Mouse (Mus musculus) adrenal gland, adult 2 months (tissue): ENCODE data around the gene 1810010H24Rik. TPM values are rescaled to one million over a fixed set of nuclear protein-coding genes. Genes with fewer than 3 reads are reported as not detected.
"Not testable (repeated sequence)": the region's sequence is repeated elsewhere in the genome, so short reads cannot be mapped to it uniquely, and the experiment has no call there.

Experiments
- DNase-seq: peaks from one replicate; pipeline ENCODE4 v3.0.0; 2021
- long read RNA-seq: library from polyadenylated mRNA; stranded (forward); transcript quantifications from one replicate; pipeline ENCODE4 v2.0.0, GENCODE M21; 2021
- polyA plus RNA-seq: library from polyadenylated mRNA; depleted of rRNA; stranded (reverse); fragments of >200 nt; gene quantifications from 2 replicates; pipeline ENCODE4 v1.2.3, GENCODE M21; 2012; rRNA removed
- total RNA-seq, 2 experiments: library from RNA; stranded (reverse); gene quantifications; 2 replicates each; pipeline ENCODE4 v1.2.3; 2021

1810010H24Rik gene
- 1 to 10 TPM; 2.7 to 3.1 TPM for total RNA-seq
- polyA plus RNA-seq = 2.0 and 4.8 TPM in 2 replicates
- long read RNA-seq, partial matches to known transcripts = 3 of 4 reads
- long read RNA-seq, other reads (novel, unspliced or antisense) = 1 of 4 reads

DNA sequence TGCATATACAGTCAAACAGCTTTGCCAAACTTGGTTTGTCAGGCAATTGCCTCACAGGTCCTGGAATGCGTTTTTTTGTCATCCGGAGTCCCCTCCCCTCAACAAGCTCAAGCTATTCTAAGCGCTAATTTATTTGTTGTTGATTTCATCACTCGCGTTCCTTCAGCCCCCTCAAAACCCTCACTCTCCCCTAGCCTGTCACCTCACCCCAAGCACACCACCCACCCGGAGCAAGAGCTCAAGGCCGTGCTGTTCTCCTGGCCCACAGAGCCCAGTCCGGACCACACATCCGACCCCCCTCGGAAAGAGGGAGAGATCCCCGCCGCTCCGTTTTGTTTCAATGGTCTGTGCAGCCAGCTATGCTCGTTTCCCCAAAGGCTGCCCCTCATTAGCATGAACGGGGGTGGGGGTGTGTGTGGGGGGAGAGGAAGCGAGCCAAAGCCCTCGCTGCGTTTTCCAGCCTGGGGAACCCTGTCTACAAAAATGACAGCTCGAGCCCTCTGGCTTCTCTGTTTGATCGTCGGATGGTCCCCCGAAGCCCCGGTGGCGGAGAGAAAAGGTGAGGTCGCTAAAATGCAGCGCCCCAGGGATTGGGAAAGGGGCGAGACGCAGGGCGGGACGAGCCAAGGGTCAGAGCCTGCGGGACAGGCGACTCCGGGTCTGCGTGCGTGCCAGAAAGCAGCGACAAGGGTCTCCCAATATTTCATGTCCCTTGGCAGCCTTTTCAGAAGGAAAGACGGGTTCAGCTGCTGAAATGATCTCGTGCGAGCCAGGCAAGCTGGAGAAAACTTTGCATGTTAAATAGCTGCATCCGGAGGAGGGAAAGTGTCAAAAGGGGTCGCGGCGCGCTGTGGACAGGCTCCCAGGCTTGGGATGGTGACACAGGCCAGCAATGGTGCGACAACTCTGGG, at the start of gene 1810010H24Rik:
Gene 1810010H24Rik, plus strand, starts transcription at position 271 of the 911 bp plus-strand sequence.
- peak; percentile 43 for DNase-seq

DNA sequence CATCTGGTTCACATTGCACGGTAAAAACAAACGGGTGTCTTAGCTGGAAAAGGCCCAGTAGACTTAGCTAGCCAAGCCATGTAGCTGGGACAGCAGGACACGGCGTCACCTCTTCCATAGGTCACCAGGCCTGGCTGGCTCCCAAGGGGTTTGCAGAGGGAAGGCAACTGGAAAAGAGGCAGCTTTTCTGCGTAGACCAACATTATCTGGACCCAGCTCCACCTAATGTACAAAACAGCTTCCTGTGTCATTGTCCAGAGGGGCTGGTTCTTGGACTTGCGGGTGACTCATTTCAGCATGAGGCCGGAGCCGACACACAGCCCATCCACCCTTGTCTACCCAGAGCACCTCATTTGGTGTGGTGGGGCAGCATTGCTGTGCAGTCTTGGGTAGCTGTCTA, 49.3 kb upstream of the 1810010H24Rik start:
- DNase-seq = peak; percentile 74

DNA sequence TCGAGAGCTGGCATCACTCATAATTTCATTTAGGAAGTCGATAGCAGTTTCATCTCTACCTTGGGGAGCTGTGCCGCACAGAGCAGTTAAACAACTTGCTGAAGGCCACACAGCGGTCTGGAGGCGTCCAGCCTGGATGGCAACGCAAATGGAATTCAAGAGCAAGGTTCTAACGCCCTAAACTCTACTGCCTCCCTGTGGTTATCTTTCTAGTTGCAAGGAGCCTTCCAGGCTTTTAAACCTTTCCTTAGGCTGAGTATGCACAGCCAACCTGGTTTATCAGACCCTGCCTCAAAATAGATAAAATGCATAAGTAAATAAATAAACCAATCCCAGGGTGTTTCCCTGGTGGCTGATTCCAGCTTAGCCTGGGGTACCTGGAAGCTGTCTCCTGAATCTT, 45.0 kb upstream of the 1810010H24Rik start:
- DNase-seq = peak; percentile 64

DNA sequence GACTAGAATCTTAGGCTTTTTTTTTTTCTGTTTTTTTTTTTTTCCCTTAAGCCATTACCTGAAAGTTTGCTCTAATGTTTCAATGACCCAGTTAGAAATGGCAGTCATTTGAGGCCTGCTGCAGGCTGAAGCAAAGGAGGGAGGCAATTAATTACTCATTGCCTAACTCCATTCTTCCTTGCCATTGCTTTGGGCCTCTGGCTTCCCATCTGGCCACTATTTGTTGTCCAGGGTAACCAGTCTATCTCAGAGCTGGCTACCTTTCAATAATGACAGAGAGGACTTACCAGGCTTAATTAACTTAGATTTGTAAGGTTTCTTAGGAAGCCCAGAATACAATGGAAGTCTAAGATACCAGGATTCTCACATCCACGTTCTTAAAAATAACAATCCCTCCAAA, 43.7 kb upstream of the 1810010H24Rik start:
- DNase-seq = no peak

DNA sequence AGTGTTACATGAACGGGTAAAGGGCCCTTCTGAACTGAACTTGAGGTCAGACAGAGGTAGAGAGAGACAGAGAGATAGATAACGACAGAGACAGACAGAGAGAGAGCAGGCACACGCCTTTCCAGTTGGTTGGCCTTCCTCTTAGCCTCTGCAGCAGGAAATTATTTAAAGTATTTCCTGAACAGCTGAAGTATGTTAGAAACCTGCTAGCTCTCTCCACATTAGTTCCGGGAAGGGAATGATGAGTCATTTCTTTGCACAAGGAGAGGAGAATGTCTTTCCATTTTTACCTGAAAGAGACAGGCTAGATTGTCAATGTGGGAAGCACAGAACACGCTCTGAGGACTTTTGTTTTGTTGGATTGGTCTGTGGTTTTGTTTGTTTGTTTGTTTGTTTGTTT, 43.1 kb upstream of the 1810010H24Rik start:
- no peak for DNase-seq

DNA sequence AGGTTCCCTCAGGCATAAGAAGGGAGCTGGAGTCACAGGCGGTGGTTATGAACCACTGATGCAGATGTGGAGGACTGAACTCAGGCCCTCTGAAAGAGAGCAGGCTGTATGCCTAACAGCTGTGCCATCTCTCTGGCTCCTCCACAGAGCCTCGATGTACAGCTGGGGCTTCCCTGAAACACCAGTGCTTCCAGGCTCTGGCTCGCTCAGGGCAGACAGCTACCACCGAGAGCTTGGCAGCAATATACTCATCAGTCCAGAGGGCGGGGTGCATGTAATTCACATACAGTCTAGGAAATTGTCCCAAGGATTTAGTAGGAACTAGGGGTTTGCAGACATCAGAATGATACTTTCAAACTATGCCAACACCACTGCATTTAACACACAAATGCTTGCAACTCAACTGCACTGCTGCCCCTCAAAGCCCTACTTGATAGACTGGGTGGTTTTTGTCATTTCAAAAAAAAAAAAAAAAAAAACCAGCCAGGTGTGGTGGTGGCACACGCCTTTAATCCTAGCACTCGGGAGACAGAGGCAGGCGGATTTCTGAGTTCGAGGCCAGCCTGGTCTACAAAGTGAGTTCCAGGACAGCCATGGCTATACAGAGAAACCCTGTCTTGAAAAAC, 39.4 kb upstream of the 1810010H24Rik start:
- not testable (repeated sequence) for DNase-seq

DNA sequence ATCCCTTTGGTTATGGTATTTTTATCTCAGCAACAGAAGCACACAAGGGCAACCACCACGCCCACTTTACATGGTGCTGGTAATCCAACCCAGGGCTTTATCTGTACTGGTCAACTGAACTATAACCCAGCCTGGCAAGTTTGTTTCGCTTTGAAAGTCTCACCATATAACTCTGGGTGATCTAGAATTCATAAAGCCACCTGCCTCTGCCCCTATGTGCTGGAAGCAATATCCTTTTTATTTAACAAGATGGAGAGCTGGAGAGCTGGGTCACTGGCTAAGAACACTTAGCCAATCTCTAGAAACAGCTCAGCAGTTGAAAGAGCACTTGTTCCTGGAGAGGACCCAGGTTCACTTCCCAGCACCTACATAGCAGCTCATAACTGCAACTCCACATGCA, 38.1 kb upstream of the 1810010H24Rik start:
- no peak for DNase-seq

DNA sequence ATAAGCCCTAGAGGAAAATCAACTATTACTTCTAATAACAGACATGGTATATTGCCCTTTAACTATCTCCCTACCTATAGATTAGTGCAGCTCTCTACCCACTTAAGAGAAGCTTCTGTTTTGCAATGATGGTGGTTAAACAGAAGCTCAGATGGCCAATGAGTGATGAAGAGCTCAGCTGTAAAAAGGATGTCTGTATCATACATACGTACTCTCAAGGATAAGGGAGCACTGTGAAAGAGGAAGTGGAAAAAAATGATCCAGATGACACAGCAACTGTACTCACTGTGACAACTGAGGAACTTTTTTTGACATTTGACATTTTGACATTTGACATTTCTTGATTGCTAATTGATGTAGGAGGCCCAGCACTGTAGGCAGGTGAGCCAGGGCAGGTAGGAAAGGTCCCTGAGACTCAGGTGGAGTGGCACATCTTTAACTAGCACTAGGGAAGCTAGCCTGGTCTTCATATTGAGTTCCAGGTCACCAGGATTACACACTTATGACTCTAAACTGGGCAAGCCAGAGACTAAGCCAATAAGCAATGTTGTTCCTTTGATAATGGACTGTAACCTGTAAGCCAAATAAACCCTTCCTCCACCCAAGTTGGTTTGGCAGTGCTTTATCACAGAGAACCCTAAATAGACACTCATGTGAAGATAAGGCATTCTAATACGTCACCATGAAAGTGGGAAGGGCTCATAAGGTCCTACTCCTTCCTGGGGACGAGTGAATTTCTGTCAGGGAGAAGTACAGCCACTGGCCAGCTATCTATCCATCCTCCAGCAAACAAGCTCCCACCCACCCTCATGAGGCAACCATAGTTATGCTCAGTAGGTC, 31.0 kb upstream of the 1810010H24Rik start:
- DNase-seq = no peak

DNA sequence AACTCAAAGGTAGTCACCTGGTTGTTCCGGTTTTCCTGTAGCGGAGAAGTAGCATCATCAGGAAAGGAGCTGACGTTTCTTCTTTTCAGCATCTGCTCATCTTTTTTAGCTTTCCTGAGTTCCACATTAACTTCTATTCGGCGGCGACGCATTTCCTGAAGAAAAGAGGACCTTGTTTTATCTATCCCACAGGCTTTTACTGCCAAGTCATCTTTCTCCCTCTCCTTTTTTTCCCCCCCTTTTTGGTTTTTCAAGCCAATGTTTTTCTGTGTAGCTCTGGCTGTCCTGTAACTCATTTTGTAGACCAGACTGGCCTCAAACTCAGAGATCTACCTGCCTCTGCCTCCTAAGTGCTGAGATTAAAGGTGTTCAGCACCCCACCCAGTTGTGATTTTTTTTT, 29.0 kb upstream of the 1810010H24Rik start:
- not testable (repeated sequence) for DNase-seq

DNA sequence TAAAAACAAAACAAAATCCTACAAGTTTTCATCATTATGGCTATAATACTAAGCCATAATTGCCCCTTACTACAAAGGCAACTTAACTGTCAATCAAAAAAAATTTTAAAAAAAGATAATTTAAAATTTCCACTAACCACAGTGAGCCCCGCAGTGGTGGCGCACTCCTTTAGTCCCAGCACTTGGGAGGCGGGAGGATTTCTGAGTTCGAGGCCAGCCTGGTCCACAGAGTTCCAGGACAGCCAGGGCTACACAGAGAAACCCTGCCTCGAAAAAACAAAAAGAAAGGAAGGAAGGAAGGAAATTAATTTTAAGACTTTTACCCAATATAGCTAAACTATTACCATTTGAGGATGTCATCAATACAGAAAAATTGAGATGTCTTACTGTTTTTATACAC, 27.5 kb upstream of the 1810010H24Rik start:
- no peak for DNase-seq

DNA sequence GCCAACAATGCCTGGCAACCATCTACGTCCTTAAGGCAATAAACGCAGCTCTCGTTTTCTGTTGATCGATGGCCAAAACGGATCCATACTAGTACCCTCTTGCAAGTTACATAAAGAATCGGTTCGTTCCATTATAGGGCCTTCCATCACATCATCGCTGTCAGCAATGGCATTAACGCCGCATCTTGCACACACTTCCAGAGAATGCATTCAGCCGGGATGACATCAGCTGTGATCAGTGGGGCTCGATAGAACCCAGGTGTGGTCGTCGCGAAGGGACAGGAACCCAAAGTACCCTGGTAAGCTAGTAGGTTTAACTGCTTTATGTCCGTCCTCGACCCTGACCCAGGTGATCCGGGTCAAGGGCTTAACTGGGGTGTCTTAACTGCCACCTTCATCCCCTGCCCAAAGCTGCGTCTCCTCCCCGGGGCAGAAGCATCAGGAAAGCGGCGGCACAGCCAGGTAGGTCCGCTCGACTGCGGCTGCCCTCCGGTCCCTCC, 26.8 kb upstream of the 1810010H24Rik start:
- no peak for DNase-seq

DNA sequence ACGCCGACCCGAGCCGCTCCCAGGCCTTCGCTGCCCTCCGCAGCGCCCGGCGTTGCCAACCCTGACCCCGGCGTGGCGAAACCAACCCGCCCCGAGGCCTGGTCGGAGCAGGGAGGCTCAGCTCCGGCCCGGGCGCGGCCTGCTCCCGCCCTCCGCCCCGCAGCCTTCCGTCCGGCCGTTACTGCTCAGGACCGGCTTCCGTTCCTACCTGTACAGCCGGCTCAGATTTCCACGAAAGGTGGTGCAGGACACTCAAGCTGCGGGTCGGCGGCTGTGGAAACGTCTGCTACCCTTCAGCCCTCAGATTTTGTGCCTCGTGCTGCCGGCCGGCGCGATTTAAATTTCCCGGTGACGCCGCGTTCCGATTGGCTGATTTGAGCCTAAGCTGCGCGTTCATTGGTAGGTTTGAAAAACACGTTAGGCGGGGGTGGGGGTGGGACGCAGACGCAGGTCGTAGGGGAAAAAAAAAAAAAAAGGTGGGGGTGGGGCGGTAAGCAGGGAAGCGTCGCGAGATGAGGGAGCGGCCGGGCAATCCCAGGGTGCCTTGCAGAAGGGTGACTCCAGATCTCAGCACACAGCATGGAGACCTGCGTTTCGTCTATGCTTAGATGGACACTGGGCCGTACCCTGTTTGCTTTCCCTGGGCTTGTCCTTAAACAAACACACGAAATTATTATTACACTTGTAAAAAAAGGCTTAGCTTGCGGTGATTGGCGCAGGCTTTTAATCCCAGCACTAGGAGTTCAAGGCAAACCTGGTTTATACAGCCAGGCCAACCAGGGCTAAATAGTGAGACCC, 26.1 kb upstream of the 1810010H24Rik start, which contains the start of gene Kpna2:
Gene Kpna2, minus strand, starts transcription at position 391 of the 798 bp plus-strand sequence.
- DNase-seq = peak; percentile 93

DNA sequence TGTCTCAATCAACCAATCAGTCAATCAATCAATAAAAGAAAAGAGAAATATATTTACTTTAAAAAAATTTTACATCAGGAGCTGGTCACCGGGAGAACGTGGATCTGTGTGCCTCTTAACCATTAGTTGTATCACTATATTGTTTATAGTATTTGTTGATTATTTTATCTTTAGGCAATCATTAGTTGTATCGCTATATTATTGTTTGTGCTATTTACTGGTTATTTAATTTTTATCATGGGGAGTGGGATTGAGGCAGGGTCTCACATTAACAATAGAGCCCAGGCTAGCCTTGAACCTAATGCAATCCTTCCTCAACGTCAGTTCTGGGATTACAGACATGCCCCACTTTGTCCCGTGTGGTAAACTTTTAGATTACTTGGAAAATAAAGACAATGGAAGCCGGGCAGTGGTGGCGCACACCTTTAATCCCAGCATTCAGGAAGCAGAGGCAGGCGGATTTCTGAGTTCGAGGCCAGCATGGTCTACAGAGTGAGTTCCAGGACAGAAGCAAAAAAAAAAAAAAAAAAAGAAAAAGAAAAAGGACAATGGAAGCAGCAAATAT, 25.4 kb upstream of the 1810010H24Rik start:
- DNase-seq = no peak

DNA sequence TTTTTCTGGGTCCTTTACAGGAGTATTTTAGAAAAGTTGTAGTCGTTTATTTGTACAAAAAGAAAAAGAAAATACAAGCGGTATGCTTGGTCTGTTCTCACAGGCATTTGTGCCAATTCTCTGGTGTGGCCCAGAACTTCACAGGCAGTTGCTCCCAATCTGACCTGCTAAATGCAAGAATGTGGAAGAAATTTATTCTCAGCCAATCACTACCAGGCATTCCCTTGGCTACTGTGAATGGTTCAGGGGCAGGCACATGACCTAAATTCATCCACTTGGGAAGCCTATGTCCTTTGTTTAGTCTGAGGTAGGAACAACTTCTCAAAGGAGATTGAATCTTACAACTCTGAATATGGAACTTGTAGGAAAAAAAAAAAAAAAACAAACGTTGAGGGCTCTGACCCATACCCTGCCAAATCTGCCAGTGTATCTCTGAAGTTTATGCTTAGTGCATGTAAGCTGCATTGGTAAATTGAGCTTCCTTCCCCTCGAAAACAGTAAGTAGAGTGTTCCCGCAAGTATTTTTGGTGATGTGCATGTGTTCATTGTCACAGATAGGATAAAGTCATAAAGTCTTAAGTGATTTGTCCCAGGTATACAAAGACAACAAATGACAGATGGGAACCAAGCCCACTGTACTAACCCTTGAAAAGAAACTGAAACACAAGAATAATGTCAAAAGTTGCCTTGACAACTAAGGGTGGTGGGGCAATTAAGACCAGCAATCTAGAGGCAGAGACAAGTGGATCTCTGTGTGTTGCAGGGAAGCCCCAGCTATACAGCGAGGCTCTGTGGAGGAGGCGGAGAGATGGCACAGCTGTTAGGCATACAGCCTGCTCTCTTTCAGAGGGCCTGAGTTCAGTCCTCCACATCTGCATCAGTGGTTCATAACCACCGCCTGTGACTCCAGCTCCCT, 23.5 kb upstream of the 1810010H24Rik start:
- DNase-seq = no peak

DNA sequence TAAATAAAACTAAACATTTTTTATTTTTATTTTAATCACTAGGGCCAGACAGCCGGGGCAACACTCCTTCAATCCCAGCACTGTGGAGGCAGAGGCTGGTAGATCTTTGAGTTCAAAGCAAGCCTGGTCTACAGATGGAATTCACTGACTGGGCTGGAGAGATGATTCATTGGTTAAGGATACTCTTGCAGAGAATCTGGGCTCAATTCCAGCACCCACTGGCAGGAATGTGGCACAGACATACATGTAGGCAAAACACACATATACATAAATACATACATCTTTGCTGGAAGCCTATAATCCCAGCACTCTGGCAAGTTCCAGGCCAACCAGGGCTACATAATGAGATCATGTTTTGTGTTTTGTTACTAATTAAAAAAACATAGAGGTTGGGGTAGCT, 19.9 kb upstream of the 1810010H24Rik start:
- DNase-seq = peak; percentile 27

DNA sequence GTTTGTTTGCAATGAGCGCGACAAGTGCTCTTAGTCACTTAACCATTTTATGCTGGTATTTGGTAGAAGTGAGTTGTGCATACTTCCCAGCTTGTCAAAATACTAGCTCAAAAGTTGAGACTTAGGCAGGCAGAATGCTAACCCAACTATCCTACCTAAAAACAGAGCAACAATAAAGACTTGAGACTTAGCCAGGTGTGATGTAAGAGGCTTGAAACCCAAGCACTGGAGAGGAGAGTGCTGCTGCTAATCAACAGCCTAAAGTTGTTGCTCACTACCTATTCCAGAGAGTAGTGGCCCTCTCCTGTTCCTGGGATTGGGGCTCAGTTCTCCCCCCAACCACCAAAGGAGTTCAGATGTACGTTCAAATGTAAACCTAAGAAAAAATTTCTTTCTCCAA, 15.0 kb upstream of the 1810010H24Rik start:
- no peak for DNase-seq

DNA sequence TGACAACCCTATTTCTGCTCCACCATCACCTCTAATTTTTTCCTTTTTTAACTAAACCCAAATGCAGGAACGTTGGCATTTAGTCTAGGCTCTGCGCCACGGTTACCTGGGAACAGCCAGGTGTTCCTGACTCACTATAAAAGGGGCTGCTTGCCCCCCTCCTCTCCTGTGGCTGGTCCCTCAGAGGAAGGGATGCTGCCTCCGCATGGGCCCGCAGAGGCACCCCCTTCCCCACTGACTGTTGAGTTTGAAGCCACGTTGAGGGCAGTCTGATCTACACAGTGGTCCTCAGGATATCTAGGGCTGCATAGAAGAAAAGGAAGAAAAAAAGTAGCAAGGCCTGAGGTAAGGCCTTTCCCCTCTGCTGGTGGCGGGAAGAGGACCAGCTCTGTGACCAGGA, 14.3 kb upstream of the 1810010H24Rik start:
- DNase-seq = no peak

DNA sequence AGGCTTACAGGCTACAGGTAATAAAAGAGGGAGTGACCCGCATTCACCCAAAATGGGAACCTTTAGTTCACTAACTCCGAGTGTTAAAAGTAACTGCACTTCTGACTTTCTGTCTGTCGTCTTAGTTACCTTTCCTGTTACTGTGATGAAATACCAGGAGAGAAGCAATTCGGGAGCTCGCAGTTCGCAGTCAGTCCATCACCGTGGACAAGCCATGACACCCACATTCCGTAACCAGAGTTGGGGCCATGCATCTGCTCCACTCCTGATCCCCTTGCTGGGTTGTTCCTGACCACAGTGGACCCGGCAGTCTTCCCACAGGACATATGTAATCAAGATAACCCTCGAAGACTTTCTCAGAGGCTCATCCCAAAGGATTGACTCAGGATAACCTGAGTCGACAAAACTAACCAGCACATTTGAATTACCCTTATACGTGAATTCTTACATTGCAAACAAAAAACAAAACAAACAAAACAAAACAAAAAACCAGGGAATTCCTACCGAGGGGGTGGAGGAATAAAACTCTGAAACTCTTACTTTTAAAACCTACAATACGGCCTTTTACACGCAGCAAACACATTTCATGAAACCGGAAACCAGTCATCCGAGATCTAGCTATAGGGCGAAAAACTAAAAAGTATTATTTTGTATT, 13.7 kb upstream of the 1810010H24Rik start:
- DNase-seq = peak; percentile 23
